In genomic region chr6:87257981-87258775, GRCm38 (mm10) we compare ENCODE assay signal across 10 mouse cellular contexts.
DNase-seq lines count a peak whose midpoint lies in the region; ATAC-seq and TF ChIP-seq lines count a peak whose summit lies in the region.
"Had no signal": no experiment of that assay in that cellular context is flagged by ENCODE, and none has a peak within 500 bp of the region (broad histone marks: within the 10 kb centered on the region; RNA-seq: fewer than 3 reads in every experiment).

No protein-coding gene starts in this region.

- no peak overlapping the region for H3K4me2 ChIP-seq in forebrain, embryonic 14.5 days (ENCODE audit: low read length)
- H3K4me2 ChIP-seq in forebrain, embryonic 12.5 days, result no peak overlapping the region
- H3K4me2 ChIP-seq in midbrain, postnatal 0 days (ENCODE audit: low read depth, low read length, poor library complexity, severe bottlenecking), result no peak overlapping the region
- no peak overlapping the region for H3K4me2 ChIP-seq in midbrain, embryonic 13.5 days (replicated peaks)
- H3K4me2 ChIP-seq in lung, embryonic 15.5 days, result no peak overlapping the region
- no peak overlapping the region for H3K4me2 ChIP-seq in stomach, postnatal 0 days (replicated peaks; ENCODE audit: low read depth)
- H3K4me2 ChIP-seq in midbrain, embryonic 16.5 days (ENCODE audit: low read length), result no peak overlapping the region
- H3K4me2 ChIP-seq: intestine, embryonic 15.5 days had no signal

- H3K4me1 ChIP-seq in forebrain, embryonic 14.5 days (ENCODE audit: control insufficient read depth, insufficient read depth, low read length), result peaks cover 13% of the 10 kb centered on the region
- no peaks in the 10 kb centered on the region for H3K4me1 ChIP-seq in forebrain, embryonic 12.5 days
- H3K4me1 ChIP-seq in midbrain, postnatal 0 days (ENCODE audit: insufficient read depth, low read length), result peaks cover 4% of the 10 kb centered on the region; the same call in 1 of the 2 replicates
- H3K4me1 ChIP-seq in midbrain, embryonic 13.5 days (replicated peaks), result 0 out of 2 replicates have a peak, but pooled peaks cover 3% of the 10 kb centered on the region
- peaks cover 12% of the 10 kb centered on the region for H3K4me1 ChIP-seq in lung, embryonic 15.5 days
- no peaks in the 10 kb centered on the region for H3K4me1 ChIP-seq in stomach, postnatal 0 days (replicated peaks; ENCODE audit: control insufficient read depth, insufficient read depth)
- no peaks in the 10 kb centered on the region for H3K4me1 ChIP-seq in midbrain, embryonic 16.5 days (ENCODE audit: control insufficient read depth, insufficient read depth, low read length)
- H3K4me1 ChIP-seq: intestine, embryonic 15.5 days had no signal

- peak overlapping the region; percentile 65; the same call in 1 of the 2 replicates for H3K27ac ChIP-seq in forebrain, embryonic 14.5 days (ENCODE audit: low read depth, low read length)
- H3K27ac ChIP-seq in forebrain, embryonic 12.5 days, result no peak overlapping the region
- H3K27ac ChIP-seq in midbrain, postnatal 0 days (ENCODE audit: low read depth, low read length), result no peak overlapping the region
- H3K27ac ChIP-seq in midbrain, embryonic 13.5 days, result no peak overlapping the region
- H3K27ac ChIP-seq in lung, embryonic 15.5 days, result peak overlapping the region; percentile 56
- H3K27ac ChIP-seq in stomach, postnatal 0 days (replicated peaks), result peak overlapping the region; percentile 46
- H3K27ac ChIP-seq in midbrain, embryonic 16.5 days (ENCODE audit: low read length), result no peak overlapping the region
- H3K27ac ChIP-seq: intestine, embryonic 15.5 days; midbrain, embryonic 10.5 days had no signal

- H3K27me3 ChIP-seq in forebrain, embryonic 14.5 days (replicated peaks; ENCODE audit: control insufficient read depth, insufficient read depth, low read length), result no peaks in the 10 kb centered on the region
- H3K27me3 ChIP-seq in forebrain, embryonic 12.5 days, result no peaks in the 10 kb centered on the region
- no peaks in the 10 kb centered on the region for H3K27me3 ChIP-seq in midbrain, postnatal 0 days (ENCODE audit: insufficient read depth, low read length)
- no peaks in the 10 kb centered on the region for H3K27me3 ChIP-seq in midbrain, embryonic 13.5 days
- H3K27me3 ChIP-seq in lung, embryonic 15.5 days, result no peaks in the 10 kb centered on the region
- H3K27me3 ChIP-seq in stomach, postnatal 0 days (ENCODE audit: control insufficient read depth, insufficient read depth, low read length), result no peaks in the 10 kb centered on the region
- no peaks in the 10 kb centered on the region for H3K27me3 ChIP-seq in midbrain, embryonic 16.5 days (ENCODE audit: control insufficient read depth, insufficient read depth, low read depth, low read length)
- H3K27me3 ChIP-seq: intestine, embryonic 15.5 days had no signal

- 74% methylated on average over 7 of the region's 7 CpGs for WGBS in forebrain, embryonic 14.5 days
- WGBS in forebrain, embryonic 12.5 days, result 82% methylated on average over 7 of the region's 7 CpGs
- WGBS in midbrain, postnatal 0 days, result 64% methylated on average over 7 of the region's 7 CpGs
- 77% methylated on average over 7 of the region's 7 CpGs for WGBS in midbrain, embryonic 13.5 days
- WGBS in lung, embryonic 15.5 days, result 63% methylated on average over 7 of the region's 7 CpGs
- WGBS in stomach, postnatal 0 days, result 58% methylated on average over 7 of the region's 7 CpGs
- 64% methylated on average over 7 of the region's 7 CpGs for WGBS in midbrain, embryonic 16.5 days

- TF ChIP-seq CTCF in midbrain, postnatal 0 days (IDR thresholded peaks at IDR 0.05), result no peak
- no peak for TF ChIP-seq CTCF in stomach, postnatal 0 days (IDR thresholded peaks at IDR 0.05; ENCODE audit: low read depth)

- ATAC-seq in forebrain, embryonic 14.5 days, result peak; percentile 61; the same call in 1 of the 2 replicates
- ATAC-seq in forebrain, embryonic 12.5 days (ENCODE audit: low FRiP score), result no peak
- no peak for ATAC-seq in midbrain, postnatal 0 days (ENCODE audit: low FRiP score)
- ATAC-seq in midbrain, embryonic 13.5 days, result no peak
- ATAC-seq in lung, embryonic 15.5 days (ENCODE audit: borderline replicate concordance, extremely low read depth, low FRiP score, low TSS enrichment), result peak; percentile 81; the same call in 1 of the 2 replicates
- 0 out of 2 replicates have a peak, but pooled peaks have one; percentile 6 for ATAC-seq in stomach, postnatal 0 days (ENCODE audit: low FRiP score, low TSS enrichment)
- ATAC-seq in midbrain, embryonic 16.5 days, result no peak
- no peak for ATAC-seq in inflammation-experienced regulatory T-cells, adult 6 months
- ATAC-seq: intestine, embryonic 15.5 days had no signal

- no peak for TF ChIP-seq EP300 in stomach, postnatal 0 days (optimal IDR thresholded peaks at IDR 0.05)

- DNase-seq in forebrain, embryonic 14.5 days (ENCODE audit: low spot score), result peak; percentile 66
- DNase-seq in midbrain, postnatal 0 days (ENCODE audit: low spot score), result peak; percentile 59
- DNase-seq in stomach, postnatal 0 days (ENCODE audit: low spot score), result no peak

- H3K36me3 ChIP-seq in forebrain, embryonic 14.5 days (ENCODE audit: control insufficient read depth, insufficient read depth, low read length), result no peaks in the 10 kb centered on the region
- no peaks in the 10 kb centered on the region for H3K36me3 ChIP-seq in forebrain, embryonic 12.5 days (replicated peaks)
- H3K36me3 ChIP-seq in midbrain, postnatal 0 days (ENCODE audit: insufficient read depth, low read length), result no peaks in the 10 kb centered on the region
- H3K36me3 ChIP-seq in midbrain, embryonic 13.5 days, result no peaks in the 10 kb centered on the region
- H3K36me3 ChIP-seq in lung, embryonic 15.5 days, result peaks cover 5% of the 10 kb centered on the region; the same call in 1 of the 2 replicates
- H3K36me3 ChIP-seq in stomach, postnatal 0 days (ENCODE audit: control insufficient read depth, insufficient read depth, low read length), result no peaks in the 10 kb centered on the region
- no peaks in the 10 kb centered on the region for H3K36me3 ChIP-seq in midbrain, embryonic 16.5 days (ENCODE audit: control insufficient read depth, insufficient read depth, low read length)
- H3K36me3 ChIP-seq: intestine, embryonic 15.5 days had no signal

- H3K4me3 ChIP-seq in forebrain, embryonic 14.5 days (ENCODE audit: low read depth, low read length), result no peak overlapping the region
- no peak overlapping the region for H3K4me3 ChIP-seq in forebrain, embryonic 12.5 days (replicated peaks)
- H3K4me3 ChIP-seq in midbrain, postnatal 0 days (ENCODE audit: low read depth, low read length), result no peak overlapping the region
- H3K4me3 ChIP-seq in midbrain, embryonic 13.5 days (replicated peaks), result no peak overlapping the region
- no peak overlapping the region for H3K4me3 ChIP-seq in lung, embryonic 15.5 days
- H3K4me3 ChIP-seq in stomach, postnatal 0 days (ENCODE audit: low read depth, low read length), result no peak overlapping the region
- no peak overlapping the region for H3K4me3 ChIP-seq in midbrain, embryonic 16.5 days (ENCODE audit: low read depth, low read length)
- H3K4me3 ChIP-seq: intestine, embryonic 15.5 days; midbrain, embryonic 10.5 days had no signal

- H3K9me3 ChIP-seq in forebrain, embryonic 14.5 days (replicated peaks; ENCODE audit: control insufficient read depth, low read length), result no peaks in the 10 kb centered on the region
- no peaks in the 10 kb centered on the region for H3K9me3 ChIP-seq in forebrain, embryonic 12.5 days
- no peaks in the 10 kb centered on the region for H3K9me3 ChIP-seq in midbrain, postnatal 0 days (ENCODE audit: low read length)
- H3K9me3 ChIP-seq in midbrain, embryonic 13.5 days, result no peaks in the 10 kb centered on the region
- H3K9me3 ChIP-seq in lung, embryonic 15.5 days, result no peaks in the 10 kb centered on the region
- H3K9me3 ChIP-seq in stomach, postnatal 0 days (ENCODE audit: control insufficient read depth, low read length), result no peaks in the 10 kb centered on the region
- no peaks in the 10 kb centered on the region for H3K9me3 ChIP-seq in midbrain, embryonic 16.5 days (replicated peaks; ENCODE audit: control insufficient read depth, low read length, poor library complexity, severe bottlenecking)
- H3K9me3 ChIP-seq: intestine, embryonic 15.5 days; midbrain, embryonic 10.5 days had no signal

- H3K9ac ChIP-seq in forebrain, embryonic 14.5 days (ENCODE audit: low read length), result no peak overlapping the region
- H3K9ac ChIP-seq in forebrain, embryonic 12.5 days, result no peak overlapping the region
- no peak overlapping the region for H3K9ac ChIP-seq in midbrain, postnatal 0 days (replicated peaks; ENCODE audit: low read length, poor library complexity, severe bottlenecking)
- H3K9ac ChIP-seq in midbrain, embryonic 13.5 days (replicated peaks), result no peak overlapping the region
- no peak overlapping the region for H3K9ac ChIP-seq in lung, embryonic 15.5 days
- H3K9ac ChIP-seq in stomach, postnatal 0 days (ENCODE audit: low read length), result no peak overlapping the region
- H3K9ac ChIP-seq in midbrain, embryonic 16.5 days (ENCODE audit: low read depth, low read length), result no peak overlapping the region
- H3K9ac ChIP-seq: intestine, embryonic 15.5 days had no signal

Comparison
In these comparisons a context has a peak if more than half of its experiments do, and no peak if none do; other contexts are left out.
1. ATAC-seq: peak in forebrain, embryonic 14.5 days (single experiment), lung, embryonic 15.5 days (single experiment) and stomach, postnatal 0 days (single experiment); none in forebrain, embryonic 12.5 days (single experiment), midbrain, postnatal 0 days (single experiment), midbrain, embryonic 13.5 days (single experiment), midbrain, embryonic 16.5 days (single experiment) and inflammation-experienced regulatory T-cells, adult 6 months (single experiment).
2. H3K27ac ChIP-seq: peak in forebrain, embryonic 14.5 days (single experiment), lung, embryonic 15.5 days (single experiment) and stomach, postnatal 0 days (single experiment); none in forebrain, embryonic 12.5 days (single experiment), midbrain, postnatal 0 days (single experiment), midbrain, embryonic 13.5 days (single experiment) and midbrain, embryonic 16.5 days (single experiment).